Mouse (Mus musculus) urinary bladder, postnatal 0 days (tissue): ENCODE data around the gene Mylk3. TPM values are rescaled to one million over a fixed set of nuclear protein-coding genes. Genes with fewer than 3 reads are reported as not detected.

Experiments used
- polyA plus RNA-seq: library from polyadenylated mRNA; unstranded; fragments of >200 nt; fragmentation: Nextera tagmentation; extraction: Ambion mirVana; gene quantifications from 2 replicates; pipeline ENCODE4 v1.2.1, GENCODE M21; 2015

Gene Mylk3
- 0.17 and 0.40 TPM in 2 replicates for polyA plus RNA-seq

GRCm38 (mm10) chr8:85386205-85386604 is at the start of gene Mylk3:
Mylk3 (minus strand) TSS chr8:85386345.

GRCm38 (mm10) chr8:85432168-85433016 is 46.2 kb upstream of the Mylk3 start, which contains the start of gene 4921524J17Rik:
4921524J17Rik (minus strand) TSS chr8:85432833.

GRCm38 (mm10) chr8:85299434-85300077 is 86.6 kb downstream of the Mylk3 start, which contains the start of the genes Orc6 and Vps35:
Orc6 (plus strand) TSS chr8:85299632.
Vps35 (minus strand) TSS chr8:85299802.

Other genes starting within 250 kb of the Mylk3 start
- not detected in 2 replicates for gene Cks1brt, start 234.4 kb downstream of the Mylk3 start, polyA plus RNA-seq
- not detected in 2 replicates for gene Olfr371, start 160.4 kb downstream of the Mylk3 start, polyA plus RNA-seq
- gene Orc6, start 86.7 kb downstream of the Mylk3 start, polyA plus RNA-seq = 41.2 and 47.7 TPM in 2 replicates
- 111 and 128 TPM in 2 replicates for gene Vps35, start 86.5 kb downstream of the Mylk3 start, polyA plus RNA-seq
- gene 4921524J17Rik, start 46.5 kb upstream of the Mylk3 start, polyA plus RNA-seq = 41.5 and 44.2 TPM in 2 replicates
- gene Gpt2, start 106.2 kb upstream of the Mylk3 start, polyA plus RNA-seq = 10.7 and 11.9 TPM in 2 replicates
- gene Dnaja2, start 169.0 kb upstream of the Mylk3 start, polyA plus RNA-seq = 105 and 118 TPM in 2 replicates